Mouse (Mus musculus) bone marrow macrophage, adult 2 months (primary cell): ENCODE data around the gene Med13. TPM values are rescaled to one million over a fixed set of nuclear protein-coding genes. Genes with fewer than 3 reads are reported as not detected.
"Not testable (repeated sequence)": the region's sequence is repeated elsewhere in the genome, so short reads cannot be mapped to it uniquely, and the experiment has no call there.

ENCODE experiments used
- H3K27ac ChIP-seq: 2 replicates; pipeline ENCODE4 v1.5.1; 2012; ENCODE audit warnings: low read depth, low read length; ENCODE audit not compliant: insufficient read depth
- H3K4me1 ChIP-seq: 2 replicates; pipeline ENCODE4 v1.6.1; 2012; ENCODE audit warnings: low read length; ENCODE audit not compliant: control insufficient read depth, insufficient read depth
- H3K4me3 ChIP-seq: 2 replicates; pipeline ENCODE4 v1.5.1; 2012; ENCODE audit warnings: mild to moderate bottlenecking, low read length, moderate library complexity; ENCODE audit not compliant: insufficient read depth
- CTCF ChIP-seq: IDR thresholded peaks from 2 replicates; pipeline ENCODE4 v1.5.1; 2012; ENCODE audit warnings: low read depth, mild to moderate bottlenecking, low read length, moderate library complexity
- POLR2A ChIP-seq: IDR thresholded peaks from 2 replicates; pipeline ENCODE4 v1.6.1; 2012; ENCODE audit warnings: mild to moderate bottlenecking, low read depth, low read length, borderline replicate concordance
- polyA plus RNA-seq: library from polyadenylated mRNA; stranded (reverse); fragments of >200 nt; gene quantifications from 2 replicates; pipeline ENCODE4 v1.2.4, GENCODE M21; 2012; ENCODE audit not compliant: missing spikeins, insufficient read depth, insufficient read length

Med13 gene
- polyA plus RNA-seq, 1 experiment = 34.9 TPM

- Histone ChIP-seq H3K4me1 (peaks cover 2% of the 10 kb centered on the region), H3K27ac (no peak overlapping the region), H3K4me3 (no peak overlapping the region)
- TF ChIP-seq CTCF (no peak), POLR2A (no peak)
These were observed 47.1 kb downstream of the Med13 start for GRCm38 (mm10) chr11:86310280-86310679.

GRCm38 (mm10) chr11:86292201-86292600 is 65.2 kb downstream of the Med13 start:
- H3K27ac ChIP-seq, H3K4me3 ChIP-seq, H3K4me1 ChIP-seq: not testable (repeated sequence)

GRCm38 (mm10) chr11:86291714-86292113 is 65.7 kb downstream of the Med13 start:
- Histone ChIP-seq H3K4me3 (no peak overlapping the region), H3K27ac (no peak overlapping the region), H3K4me1 (no peaks in the 10 kb centered on the region)
- TF ChIP-seq POLR2A (no peak), CTCF (no peak)

- no peak overlapping the region for H3K4me3 ChIP-seq
- no peak overlapping the region for H3K27ac ChIP-seq
- no peaks in the 10 kb centered on the region for H3K4me1 ChIP-seq
- TF ChIP-seq CTCF (no peak), POLR2A (no peak)
These were observed 71.7 kb downstream of the Med13 start for GRCm38 (mm10) chr11:86285729-86286128.

GRCm38 (mm10) chr11:86278442-86279102 is 78.8 kb downstream of the Med13 start:
- no peak for TF ChIP-seq POLR2A
- no peak for TF ChIP-seq CTCF
- no peak overlapping the region for H3K4me3 ChIP-seq
- no peaks in the 10 kb centered on the region for H3K4me1 ChIP-seq
- H3K27ac ChIP-seq = no peak overlapping the region

GRCm38 (mm10) chr11:86257460-86258076 is 99.8 kb downstream of the Med13 start, which contains the start of gene Ints2:
Ints2 (minus strand) TSS chr11:86257575.
- peaks cover 6% of the 10 kb centered on the region for H3K4me1 ChIP-seq
- peak within 1 kb of the TSS; percentile 78 for H3K4me3 ChIP-seq
- TF ChIP-seq POLR2A (no peak), CTCF (no peak)
- peak within 1 kb of the TSS; percentile 47 for H3K27ac ChIP-seq

GRCm38 (mm10) chr11:86257054-86257453 is 100.3 kb downstream of the Med13 start:
- H3K27ac ChIP-seq = no peak overlapping the region
- TF ChIP-seq CTCF = no peak
- no peak for TF ChIP-seq POLR2A
- peak overlapping the region; percentile 78 for H3K4me3 ChIP-seq
- H3K4me1 ChIP-seq = peaks cover 6% of the 10 kb centered on the region

- Histone ChIP-seq H3K4me1 (peaks cover 6% of the 10 kb centered on the region), H3K27ac (no peak overlapping the region), H3K4me3 (no peak overlapping the region)
- TF ChIP-seq CTCF = no peak
- TF ChIP-seq POLR2A = no peak
These were observed 104.1 kb downstream of the Med13 start for GRCm38 (mm10) chr11:86253342-86253741.

GRCm38 (mm10) chr11:86232446-86232845 is 125.0 kb downstream of the Med13 start:
- Histone ChIP-seq H3K4me1 (peaks cover 2% of the 10 kb centered on the region; the same call in 1 of the 2 replicates), H3K4me3 (no peak overlapping the region), H3K27ac (no peak overlapping the region)
- TF ChIP-seq POLR2A = no peak
- TF ChIP-seq CTCF = no peak

- H3K4me1 ChIP-seq = peaks cover 4% of the 10 kb centered on the region; the same call in 1 of the 2 replicates
- TF ChIP-seq POLR2A = no peak
- no peak for TF ChIP-seq CTCF
- no peak overlapping the region for H3K27ac ChIP-seq
- H3K4me3 ChIP-seq = no peak overlapping the region
These were observed 125.5 kb downstream of the Med13 start for GRCm38 (mm10) chr11:86231781-86232350.
